Mouse (Mus musculus) forebrain, postnatal 0 days (tissue): Measurements from ENCODE around the gene Skap2. TPM values are rescaled to one million over a fixed set of nuclear protein-coding genes. Genes with fewer than 3 reads are reported as not detected.

ENCODE experiments used
- ATAC-seq: fragments of 200-750 bp; cut with Nextera tagmentation; 2 replicates; pipeline ENCODE4 v1.8.0; 2017; ENCODE audit warnings: mild to moderate bottlenecking, moderate library complexity
- DNase-seq: peaks from one replicate; pipeline ENCODE4 v3.0.0-alpha.2; 2015
- H3K27ac ChIP-seq: fragments of 300-500 bp; sonication (generic); 2 replicates; pipeline ENCODE4 v1.5.1; 2014; ENCODE audit warnings: low read depth, mild to moderate bottlenecking, antibody characterized with exemption, low read length, moderate library complexity, mixed read lengths
- H3K27me3 ChIP-seq: fragments of 300-500 bp; sonication (generic); 2 replicates; pipeline ENCODE4 v1.6.1; 2014; ENCODE audit warnings: mild to moderate bottlenecking, low read length, mixed read lengths; ENCODE audit not compliant: insufficient read depth
- H3K36me3 ChIP-seq: fragments of 300-500 bp; sonication (generic); 2 replicates; pipeline ENCODE4 v1.6.1; 2014; ENCODE audit warnings: mild to moderate bottlenecking, moderate library complexity; ENCODE audit not compliant: insufficient read depth
- H3K4me1 ChIP-seq: fragments of 300-500 bp; sonication (generic); 2 replicates; pipeline ENCODE4 v1.6.1; 2014; ENCODE audit warnings: antibody characterized with exemption; ENCODE audit not compliant: insufficient read depth
- H3K4me2 ChIP-seq: fragments of 300-500 bp; sonication (generic); 2 replicates; pipeline ENCODE4 v1.6.1; 2014; ENCODE audit warnings: low read depth, mild to moderate bottlenecking, moderate library complexity
- H3K4me3 ChIP-seq: fragments of 300-500 bp; sonication (generic); 2 replicates; pipeline ENCODE4 v1.5.1; 2014; ENCODE audit warnings: low read depth, low read length, mixed read lengths
- H3K9ac ChIP-seq: fragments of 300-500 bp; sonication (generic); 2 replicates; pipeline ENCODE4 v1.6.1; 2014; ENCODE audit warnings: mild to moderate bottlenecking
- H3K9me3 ChIP-seq: fragments of 300-500 bp; sonication (generic); 2 replicates; pipeline ENCODE4 v1.6.1; 2016; ENCODE audit warnings: low read length
- CTCF ChIP-seq: sonication (generic); IDR thresholded peaks from 2 replicates; pipeline ENCODE4 v1.5.1; 2016; ENCODE audit warnings: antibody characterized with exemption, control low read depth, low read depth
- WGBS: fragments of 180-500 bp; shearing (Covaris S2); extraction: QIAGEN DNeasy Blood & Tissue Kit; methylation state at CpG from one replicate; pipeline ENCODE4 v1.1.7; 2014; 5-methylcytosine and 5-hydroxymethylcytosine counted together
- polyA plus RNA-seq: library from polyadenylated mRNA; unstranded; fragments of >200 nt; fragmentation: Nextera tagmentation; extraction: Ambion mirVana; gene quantifications from 2 replicates; pipeline ENCODE4 v1.2.1, GENCODE M21; 2015
- total RNA-seq: library from RNA; depleted of rRNA; stranded (reverse); fragments of >200 nt; gene quantifications from 2 replicates; pipeline ENCODE4 v1.2.3, GENCODE M21; 2014

Gene Skap2
- total and polyA plus RNA-seq, 2 experiments from 2014 or later = 4.7 to 6.6 TPM

GRCm38 (mm10) chr6:51894717-51895116 is 117.6 kb downstream of the Skap2 start:
- Histone ChIP-seq H3K4me3 (no peak overlapping the region), H3K4me1 (no peaks in the 10 kb centered on the region), H3K27ac (no peak overlapping the region), H3K9ac (no peak overlapping the region), H3K27me3 (no peaks in the 10 kb centered on the region), H3K4me2 (no peak overlapping the region), H3K36me3 (no peaks in the 10 kb centered on the region), H3K9me3 (no peaks in the 10 kb centered on the region)
- ATAC-seq = no peak
- no peak for TF ChIP-seq CTCF
- 77% methylated on average over 3 of the region's 3 CpGs for WGBS
- DNase-seq = no peak

- no peaks in the 10 kb centered on the region for H3K9me3 ChIP-seq
- TF ChIP-seq CTCF = no peak
- DNase-seq (no peak), ATAC-seq (no peak)
- no peak overlapping the region for H3K27ac ChIP-seq
- no peaks in the 10 kb centered on the region for H3K4me1 ChIP-seq
- no peaks in the 10 kb centered on the region for H3K27me3 ChIP-seq
- H3K9ac ChIP-seq = no peak overlapping the region
- H3K4me2 ChIP-seq = no peak overlapping the region
- no peak overlapping the region for H3K4me3 ChIP-seq
- 75% methylated on average over 5 of the region's 5 CpGs for WGBS
- no peaks in the 10 kb centered on the region for H3K36me3 ChIP-seq
Observed at GRCm38 (mm10) chr6:51890356-51890755, 122.0 kb downstream of the Skap2 start.

GRCm38 (mm10) chr6:51889824-51890223 is 122.5 kb downstream of the Skap2 start:
- DNase-seq (no peak), ATAC-seq (no peak)
- H3K9me3 ChIP-seq = no peaks in the 10 kb centered on the region
- no peaks in the 10 kb centered on the region for H3K4me1 ChIP-seq
- no peak for TF ChIP-seq CTCF
- H3K4me2 ChIP-seq = no peak overlapping the region
- WGBS = 89% methylated on average over 4 of the region's 4 CpGs
- H3K27me3 ChIP-seq = no peaks in the 10 kb centered on the region
- H3K36me3 ChIP-seq = no peaks in the 10 kb centered on the region
- no peak overlapping the region for H3K9ac ChIP-seq
- no peak overlapping the region for H3K27ac ChIP-seq
- no peak overlapping the region for H3K4me3 ChIP-seq

GRCm38 (mm10) chr6:51886902-51887431 is 125.4 kb downstream of the Skap2 start:
- 37% methylated on average over 3 of the region's 3 CpGs for WGBS
- no peaks in the 10 kb centered on the region for H3K27me3 ChIP-seq

DNA sequence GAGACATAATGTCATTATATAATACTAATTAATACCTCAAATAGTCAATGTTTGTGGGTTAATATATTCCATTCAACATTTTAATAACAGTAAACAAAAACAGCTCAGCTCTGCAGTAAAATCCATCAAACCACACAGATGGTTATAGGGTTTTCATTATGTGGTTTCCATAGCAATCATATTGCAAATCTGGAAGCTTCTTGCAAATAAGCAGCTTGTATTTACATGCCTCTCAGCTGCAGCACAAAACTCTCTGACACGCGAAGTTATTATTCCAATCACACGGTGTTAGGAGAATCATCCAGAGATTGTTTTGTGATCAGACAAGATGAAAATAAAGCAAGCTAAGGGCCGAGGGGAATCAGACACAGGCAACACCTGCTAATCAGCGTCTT is 129.5 kb downstream of the Skap2 start:
- Histone ChIP-seq H3K4me2 (no peak overlapping the region), H3K27ac (peak overlapping the region; percentile 69; the same call in 1 of the 2 replicates), H3K36me3 (no peaks in the 10 kb centered on the region), H3K4me3 (no peak overlapping the region), H3K27me3 (no peaks in the 10 kb centered on the region; the same call in 1 of the 2 replicates), H3K9me3 (no peaks in the 10 kb centered on the region), H3K4me1 (no peaks in the 10 kb centered on the region; the same call in 1 of the 2 replicates), H3K9ac (no peak overlapping the region)
- DNase-seq (peak; percentile 72), ATAC-seq (peak; percentile 95)
- TF ChIP-seq CTCF = no peak
- 27% methylated on average over 5 of the region's 5 CpGs for WGBS

More at GRCm38 (mm10) chr6:51886902-51887431, 125.4 kb downstream of the Skap2 start:
- Histone ChIP-seq H3K9me3 (no peaks in the 10 kb centered on the region), H3K4me3 (no peak overlapping the region), H3K4me2 (no peak overlapping the region), H3K36me3 (no peaks in the 10 kb centered on the region), H3K27ac (no peak overlapping the region), H3K9ac (no peak overlapping the region), H3K4me1 (no peaks in the 10 kb centered on the region)
- DNase-seq (no peak), ATAC-seq (no peak)
- no peak for TF ChIP-seq CTCF

GRCm38 (mm10) chr6:51882266-51882879 is 130.0 kb downstream of the Skap2 start:
- Histone ChIP-seq H3K27ac (peak overlapping the region; percentile 54; the same call in 1 of the 2 replicates), H3K27me3 (no peaks in the 10 kb centered on the region; the same call in 1 of the 2 replicates), H3K4me2 (no peak overlapping the region), H3K4me1 (no peaks in the 10 kb centered on the region; the same call in 1 of the 2 replicates), H3K9me3 (no peaks in the 10 kb centered on the region), H3K9ac (no peak overlapping the region), H3K36me3 (no peaks in the 10 kb centered on the region), H3K4me3 (no peak overlapping the region)
- no peak for TF ChIP-seq CTCF
- peak; percentile 40 for DNase-seq
- WGBS = 49% methylated on average over 17 of the region's 17 CpGs
- peak; percentile 64 for ATAC-seq

GRCm38 (mm10) chr6:51881181-51881968 is 131.0 kb downstream of the Skap2 start:
- no peak for TF ChIP-seq CTCF

More at GRCm38 (mm10) chr6:51881181-51881968, 131.0 kb downstream of the Skap2 start:
- no peaks in the 10 kb centered on the region for H3K9me3 ChIP-seq
- WGBS = 66% methylated on average over 13 of the region's 13 CpGs
- no peak for ATAC-seq
- no peaks in the 10 kb centered on the region for H3K36me3 ChIP-seq
- H3K9ac ChIP-seq = no peak overlapping the region
- H3K27me3 ChIP-seq = no peaks in the 10 kb centered on the region; the same call in 1 of the 2 replicates
- H3K4me1 ChIP-seq = no peaks in the 10 kb centered on the region; the same call in 1 of the 2 replicates
- no peak overlapping the region for H3K4me3 ChIP-seq
- no peak overlapping the region for H3K4me2 ChIP-seq
- H3K27ac ChIP-seq = no peak overlapping the region
- no peak for DNase-seq
